Mouse (Mus musculus): ENCODE data around the gene Smagp. TPM values are rescaled to one million over a fixed set of nuclear protein-coding genes. Genes with fewer than 3 reads are reported as not detected.
A peak's percentile ranks its signal among the peaks of the same experiment; 100 is the strongest.

Smagp gene
- polyA plus RNA-seq, 1 experiment from 2014 or later: 40.6 TPM

- H3K9ac ChIP-seq (ENCODE audit: low read length): no peak overlapping the region
- no peak overlapping the region for H3K27ac ChIP-seq (ENCODE audit: low read length)
- no peak overlapping the region for H3K4me2 ChIP-seq (ENCODE audit: low read depth, low read length)
- ATAC-seq (ENCODE audit: insufficient read depth, low FRiP score): no peak
- no peaks in the 10 kb centered on the region for H3K4me1 ChIP-seq (ENCODE audit: control insufficient read depth, insufficient read depth, low read length)
- H3K27me3 ChIP-seq (ENCODE audit: control insufficient read depth, insufficient read depth, low read length): no peaks in the 10 kb centered on the region
- no peaks in the 10 kb centered on the region for H3K9me3 ChIP-seq (replicated peaks; ENCODE audit: control insufficient read depth, low read length)
- H3K4me3 ChIP-seq (replicated peaks; ENCODE audit: low read length): no peak overlapping the region
- no peaks in the 10 kb centered on the region for H3K36me3 ChIP-seq (ENCODE audit: control insufficient read depth, insufficient read depth, low read length)
- 81% methylated on average over 12 of the region's 12 CpGs for WGBS
Observed at GRCm38 (mm10) chr15:100678581-100678980, 41.8 kb upstream of the Smagp start.

GRCm38 (mm10) chr15:100677675-100678074 is 40.9 kb upstream of the Smagp start:
- ATAC-seq (ENCODE audit: insufficient read depth, low FRiP score): no peak
- H3K27ac ChIP-seq (ENCODE audit: low read length): no peak overlapping the region
- H3K27me3 ChIP-seq (ENCODE audit: control insufficient read depth, insufficient read depth, low read length): no peaks in the 10 kb centered on the region
- no peaks in the 10 kb centered on the region for H3K9me3 ChIP-seq (replicated peaks; ENCODE audit: control insufficient read depth, low read length)
- H3K4me1 ChIP-seq (ENCODE audit: control insufficient read depth, insufficient read depth, low read length): no peaks in the 10 kb centered on the region
- H3K4me3 ChIP-seq (replicated peaks; ENCODE audit: low read length): no peak overlapping the region
- no peak overlapping the region for H3K9ac ChIP-seq (ENCODE audit: low read length)
- H3K4me2 ChIP-seq (ENCODE audit: low read depth, low read length): no peak overlapping the region
- H3K36me3 ChIP-seq (ENCODE audit: control insufficient read depth, insufficient read depth, low read length): no peaks in the 10 kb centered on the region
- 87% methylated on average over 8 of the region's 8 CpGs for WGBS

- no peaks in the 10 kb centered on the region for H3K27me3 ChIP-seq (ENCODE audit: control insufficient read depth, insufficient read depth, low read length)
- no peaks in the 10 kb centered on the region for H3K4me1 ChIP-seq (ENCODE audit: control insufficient read depth, insufficient read depth, low read length)
- no peaks in the 10 kb centered on the region for H3K36me3 ChIP-seq (ENCODE audit: control insufficient read depth, insufficient read depth, low read length)
- no peak overlapping the region for H3K9ac ChIP-seq (ENCODE audit: low read length)
- H3K4me2 ChIP-seq (ENCODE audit: low read depth, low read length): no peak overlapping the region
- H3K27ac ChIP-seq (ENCODE audit: low read length): no peak overlapping the region
- H3K9me3 ChIP-seq (replicated peaks; ENCODE audit: control insufficient read depth, low read length): no peaks in the 10 kb centered on the region
- no peak for ATAC-seq (ENCODE audit: insufficient read depth, low FRiP score)
- 82% methylated on average over 1 of the region's 1 CpGs for WGBS
- no peak overlapping the region for H3K4me3 ChIP-seq (replicated peaks; ENCODE audit: low read length)
Observed at GRCm38 (mm10) chr15:100676521-100676920, 39.8 kb upstream of the Smagp start.

- no peak for ATAC-seq (ENCODE audit: insufficient read depth, low FRiP score)
- H3K27ac ChIP-seq (ENCODE audit: low read length): 0 out of 2 replicates have a peak overlapping the region, but pooled peaks have one; percentile 8
- H3K9me3 ChIP-seq (replicated peaks; ENCODE audit: control insufficient read depth, low read length): no peaks in the 10 kb centered on the region
- 43% methylated on average over 3 of the region's 3 CpGs for WGBS
- no peaks in the 10 kb centered on the region for H3K4me1 ChIP-seq (ENCODE audit: control insufficient read depth, insufficient read depth, low read length)
- H3K36me3 ChIP-seq (ENCODE audit: control insufficient read depth, insufficient read depth, low read length): no peaks in the 10 kb centered on the region
- no peak overlapping the region for H3K9ac ChIP-seq (ENCODE audit: low read length)
- H3K4me3 ChIP-seq (replicated peaks; ENCODE audit: low read length): no peak overlapping the region
- no peaks in the 10 kb centered on the region for H3K27me3 ChIP-seq (ENCODE audit: control insufficient read depth, insufficient read depth, low read length)
- no peak overlapping the region for H3K4me2 ChIP-seq (ENCODE audit: low read depth, low read length)
Observed at GRCm38 (mm10) chr15:100675486-100675885, 38.7 kb upstream of the Smagp start.

- H3K9ac ChIP-seq (ENCODE audit: low read length): no peak overlapping the region
- no peak for ATAC-seq (ENCODE audit: insufficient read depth, low FRiP score)
- no peak overlapping the region for H3K27ac ChIP-seq (ENCODE audit: low read length)
- no peaks in the 10 kb centered on the region for H3K4me1 ChIP-seq (ENCODE audit: control insufficient read depth, insufficient read depth, low read length)
- no peak overlapping the region for H3K4me3 ChIP-seq (replicated peaks; ENCODE audit: low read length)
- H3K9me3 ChIP-seq (replicated peaks; ENCODE audit: control insufficient read depth, low read length): no peaks in the 10 kb centered on the region
- no peaks in the 10 kb centered on the region for H3K27me3 ChIP-seq (ENCODE audit: control insufficient read depth, insufficient read depth, low read length)
- no peaks in the 10 kb centered on the region for H3K36me3 ChIP-seq (ENCODE audit: control insufficient read depth, insufficient read depth, low read length)
- H3K4me2 ChIP-seq (ENCODE audit: low read depth, low read length): no peak overlapping the region
- WGBS: 80% methylated on average over 10 of the region's 10 CpGs
Observed at GRCm38 (mm10) chr15:100674566-100674965, 37.8 kb upstream of the Smagp start.

GRCm38 (mm10) chr15:100673585-100674391 is 37.0 kb upstream of the Smagp start:
- no peak overlapping the region for H3K4me2 ChIP-seq (ENCODE audit: low read depth, low read length)
- H3K36me3 ChIP-seq (ENCODE audit: control insufficient read depth, insufficient read depth, low read length): no peaks in the 10 kb centered on the region
- no peaks in the 10 kb centered on the region for H3K9me3 ChIP-seq (replicated peaks; ENCODE audit: control insufficient read depth, low read length)
- no peak for ATAC-seq (ENCODE audit: insufficient read depth, low FRiP score)
- H3K9ac ChIP-seq (ENCODE audit: low read length): no peak overlapping the region
- no peaks in the 10 kb centered on the region for H3K27me3 ChIP-seq (ENCODE audit: control insufficient read depth, insufficient read depth, low read length)
- H3K4me3 ChIP-seq (replicated peaks; ENCODE audit: low read length): no peak overlapping the region
- H3K27ac ChIP-seq (ENCODE audit: low read length): peak overlapping the region; percentile 32; the same call in 1 of the 2 replicates
- H3K4me1 ChIP-seq (ENCODE audit: control insufficient read depth, insufficient read depth, low read length): no peaks in the 10 kb centered on the region
- WGBS: 51% methylated on average over 11 of the region's 12 CpGs

GRCm38 (mm10) chr15:100670833-100671232 is 34.1 kb upstream of the Smagp start:
- Histone ChIP-seq H3K27me3 (ENCODE audit: control insufficient read depth, insufficient read depth, low read length) (no peaks in the 10 kb centered on the region), H3K9me3 (replicated peaks; ENCODE audit: control insufficient read depth, low read length) (no peaks in the 10 kb centered on the region), H3K27ac (ENCODE audit: low read length) (no peak overlapping the region), H3K36me3 (ENCODE audit: control insufficient read depth, insufficient read depth, low read length) (no peaks in the 10 kb centered on the region), H3K4me2 (ENCODE audit: low read depth, low read length) (no peak overlapping the region), H3K9ac (ENCODE audit: low read length) (no peak overlapping the region), H3K4me3 (replicated peaks; ENCODE audit: low read length) (no peak overlapping the region), H3K4me1 (ENCODE audit: control insufficient read depth, insufficient read depth, low read length) (peaks cover 8% of the 10 kb centered on the region; the same call in 1 of the 2 replicates)
- WGBS: 85% methylated on average over 5 of the region's 5 CpGs
- no peak for ATAC-seq (ENCODE audit: insufficient read depth, low FRiP score)

GRCm38 (mm10) chr15:100670004-100670403 is 33.3 kb upstream of the Smagp start:
- peaks cover 10% of the 10 kb centered on the region; the same call in 1 of the 2 replicates for H3K4me1 ChIP-seq (ENCODE audit: control insufficient read depth, insufficient read depth, low read length)
- no peak overlapping the region for H3K4me3 ChIP-seq (replicated peaks; ENCODE audit: low read length)
- no peak overlapping the region for H3K9ac ChIP-seq (ENCODE audit: low read length)
- no peaks in the 10 kb centered on the region for H3K36me3 ChIP-seq (ENCODE audit: control insufficient read depth, insufficient read depth, low read length)
- H3K27me3 ChIP-seq (ENCODE audit: control insufficient read depth, insufficient read depth, low read length): no peaks in the 10 kb centered on the region
- no peaks in the 10 kb centered on the region for H3K9me3 ChIP-seq (replicated peaks; ENCODE audit: control insufficient read depth, low read length)
- no peak overlapping the region for H3K27ac ChIP-seq (ENCODE audit: low read length)
- no peak for ATAC-seq (ENCODE audit: insufficient read depth, low FRiP score)
- no peak overlapping the region for H3K4me2 ChIP-seq (ENCODE audit: low read depth, low read length)
- 81% methylated on average over 8 of the region's 8 CpGs for WGBS

GRCm38 (mm10) chr15:100669337-100669736 is 32.6 kb upstream of the Smagp start, which contains the start of gene Bin2:
TSS of gene Bin2 (minus strand) at chr15:100669553.
- Histone ChIP-seq H3K9ac (ENCODE audit: low read length) (no peak within 1 kb of the TSS), H3K9me3 (replicated peaks; ENCODE audit: control insufficient read depth, low read length) (no peaks in the 10 kb centered on the region), H3K4me3 (replicated peaks; ENCODE audit: low read length) (peak within 1 kb of the TSS; percentile 18), H3K27me3 (ENCODE audit: control insufficient read depth, insufficient read depth, low read length) (no peaks in the 10 kb centered on the region), H3K4me2 (ENCODE audit: low read depth, low read length) (no peak within 1 kb of the TSS), H3K36me3 (ENCODE audit: control insufficient read depth, insufficient read depth, low read length) (no peaks in the 10 kb centered on the region), H3K4me1 (ENCODE audit: control insufficient read depth, insufficient read depth, low read length) (peaks cover 10% of the 10 kb centered on the region; the same call in 1 of the 2 replicates), H3K27ac (ENCODE audit: low read length) (no peak within 1 kb of the TSS)
- no peak for ATAC-seq (ENCODE audit: insufficient read depth, low FRiP score)
- WGBS: 81% methylated on average over 20 of the region's 20 CpGs

All from stomach, embryonic 16.5 days (tissue).